Mouse (Mus musculus): ENCODE measurements around the gene Bloc1s3.
A peak's percentile ranks its signal among the peaks of the same experiment; 100 is the strongest.

DNA sequence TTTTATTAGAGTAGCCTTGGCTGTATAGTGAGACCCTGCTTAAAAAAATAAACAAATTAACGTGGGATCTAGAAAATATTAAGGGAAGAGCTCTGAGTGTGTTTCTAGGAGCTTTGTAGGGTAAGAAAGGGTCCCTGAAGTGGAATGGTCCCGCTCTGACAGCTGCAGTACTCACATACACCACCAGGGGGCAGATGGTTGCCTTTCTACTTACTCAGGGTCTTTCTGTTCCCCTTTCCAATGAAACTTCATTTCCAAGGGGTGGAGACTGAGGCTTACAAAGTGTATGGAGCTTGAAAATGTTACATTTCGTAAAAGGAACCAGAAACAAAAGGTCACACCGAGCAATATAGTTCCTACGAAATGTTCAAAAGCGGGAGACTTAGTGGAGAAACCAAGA lies 46.7 kb downstream of the Bloc1s3 start:
- TF ChIP-seq POLR2A (IDR thresholded peaks at IDR 0.05; ENCODE audit: borderline replicate concordance, low read depth, low read length) (no peak), CTCF (IDR thresholded peaks at IDR 0.05; ENCODE audit: low read depth, low read length) (peak; percentile 74)

Measured in bone marrow macrophage, adult 2 months (primary cell).